Mouse (Mus musculus) ES-Bruce4 (cell line): ENCODE results near the gene Plgrkt. TPM values are rescaled to one million over a fixed set of nuclear protein-coding genes. Genes with fewer than 3 reads are reported as not detected.

ENCODE experiments used
- H3K27ac ChIP-seq: 2 replicates; pipeline ENCODE4 v1.5.1; 2012; ENCODE audit warnings: low read length, inconsistent platforms; ENCODE audit not compliant: insufficient read depth
- H3K27me3 ChIP-seq: 2 replicates; pipeline ENCODE4 v1.6.1; 2012; ENCODE audit warnings: mild to moderate bottlenecking, low read length, inconsistent platforms; ENCODE audit not compliant: control insufficient read depth, poor library complexity, insufficient read depth, severe bottlenecking
- H3K36me3 ChIP-seq: 2 replicates; pipeline ENCODE4 v1.6.1; 2012; ENCODE audit warnings: inconsistent platforms, mild to moderate bottlenecking, low read length, moderate library complexity; ENCODE audit not compliant: control insufficient read depth, poor library complexity, insufficient read depth, severe bottlenecking
- H3K4me1 ChIP-seq: one replicate; pipeline ENCODE4 v1.8.1; 2011; ENCODE audit warnings: low read length; ENCODE audit not compliant: control insufficient read depth, insufficient read depth
- H3K4me3 ChIP-seq: 2 replicates; pipeline ENCODE4 v1.5.1; 2011; ENCODE audit warnings: low read depth, mild to moderate bottlenecking, low read length
- H3K9ac ChIP-seq: 2 replicates; pipeline ENCODE4 v1.6.1; 2012; ENCODE audit warnings: low read depth, mild to moderate bottlenecking, inconsistent platforms; ENCODE audit not compliant: poor library complexity, severe bottlenecking
- H3K9me3 ChIP-seq: replicated peaks from 2 replicates; pipeline ENCODE4 v1.6.1; 2012; ENCODE audit warnings: mild to moderate bottlenecking, low read length, inconsistent platforms; ENCODE audit not compliant: control insufficient read depth, poor library complexity, insufficient read depth, severe bottlenecking
- CTCF ChIP-seq: IDR thresholded peaks from one replicate; pipeline ENCODE4 v1.8.1; 2011; ENCODE audit warnings: low read depth, low read length
- EP300 ChIP-seq: IDR thresholded peaks from 2 replicates; pipeline ENCODE4 v1.6.1; 2011; ENCODE audit warnings: low read depth, low read length; ENCODE audit not compliant: insufficient read depth
- POLR2A ChIP-seq: IDR thresholded peaks from one replicate; pipeline ENCODE4 v1.8.1; 2011; ENCODE audit warnings: low read length; ENCODE audit not compliant: insufficient read depth
- polyA plus RNA-seq: library from polyadenylated mRNA; stranded (reverse); fragments of >200 nt; gene quantifications from 2 replicates; pipeline ENCODE4 v1.2.4, GENCODE M21; 2011; ENCODE audit warnings: low read depth; ENCODE audit not compliant: missing spikeins, insufficient read depth, insufficient read length

The Plgrkt gene
- polyA plus RNA-seq, 1 experiment = 35.8 TPM

DNA sequence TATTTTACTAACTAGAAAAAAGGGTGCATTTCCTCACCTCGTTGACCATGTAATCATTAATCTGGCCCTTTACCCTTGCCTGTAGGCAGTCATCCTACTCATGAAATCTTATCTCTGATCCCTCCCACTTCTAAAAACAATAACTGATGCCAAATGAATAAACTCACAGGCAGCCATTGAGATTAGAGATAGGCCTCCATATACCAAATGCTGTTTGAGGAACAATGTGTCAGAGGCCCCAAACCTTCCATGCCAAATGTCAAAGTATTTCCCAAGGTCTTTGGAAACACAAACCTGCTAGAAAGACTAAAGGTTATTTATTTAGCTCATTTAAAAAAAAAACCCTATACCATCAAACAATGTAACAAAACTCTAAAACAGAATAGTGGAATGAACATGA, 29.2 kb upstream of the Plgrkt start:
- Histone ChIP-seq H3K9ac (no peak overlapping the region), H3K4me3 (no peak overlapping the region), H3K36me3 (no peaks in the 10 kb centered on the region), H3K27ac (no peak overlapping the region), H3K9me3 (peaks cover 7% of the 10 kb centered on the region; the same call in 1 of the 2 replicates), H3K27me3 (no peaks in the 10 kb centered on the region), H3K4me1 (no peaks in the 10 kb centered on the region)
- TF ChIP-seq EP300 (no peak), CTCF (no peak), POLR2A (no peak)

GRCm38 (mm10) chr19:29394721-29395120, 27.5 kb upstream of the Plgrkt start:
- Histone ChIP-seq H3K36me3 (no peaks in the 10 kb centered on the region), H3K9ac (no peak overlapping the region)

DNA sequence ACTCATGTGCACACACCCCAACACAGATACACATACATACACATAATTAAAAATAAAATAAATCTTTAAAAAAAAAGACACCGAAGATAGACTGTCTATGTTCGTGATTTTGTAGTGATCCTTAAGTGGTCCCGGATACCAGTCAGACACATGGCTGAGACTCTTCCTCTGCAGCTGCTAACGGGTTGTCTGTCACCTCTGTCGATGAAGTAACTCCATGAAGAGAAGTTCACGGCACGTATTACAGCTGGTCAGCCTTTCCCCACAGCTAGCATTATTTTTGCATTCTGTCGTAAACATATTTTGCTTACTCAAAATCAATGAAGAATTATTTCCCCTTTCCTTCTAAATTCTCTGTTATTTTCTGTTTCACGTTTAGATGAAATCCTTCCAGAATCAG, 26.1 kb upstream of the Plgrkt start:
- Histone ChIP-seq H3K4me3 (no peak overlapping the region), H3K27me3 (no peaks in the 10 kb centered on the region), H3K9me3 (peaks cover 7% of the 10 kb centered on the region; the same call in 1 of the 2 replicates), H3K27ac (no peak overlapping the region), H3K36me3 (no peaks in the 10 kb centered on the region), H3K4me1 (no peaks in the 10 kb centered on the region), H3K9ac (no peak overlapping the region)
- TF ChIP-seq POLR2A (no peak), EP300 (no peak), CTCF (no peak)

More at GRCm38 (mm10) chr19:29394721-29395120, 27.5 kb upstream of the Plgrkt start:
- no peak overlapping the region for H3K4me3 ChIP-seq
- H3K27ac ChIP-seq = no peak overlapping the region
- peaks cover 7% of the 10 kb centered on the region; the same call in 1 of the 2 replicates for H3K9me3 ChIP-seq
- no peak for TF ChIP-seq CTCF
- TF ChIP-seq EP300 = no peak
- no peak for TF ChIP-seq POLR2A
- H3K27me3 ChIP-seq = no peaks in the 10 kb centered on the region
- H3K4me1 ChIP-seq = no peaks in the 10 kb centered on the region

DNA sequence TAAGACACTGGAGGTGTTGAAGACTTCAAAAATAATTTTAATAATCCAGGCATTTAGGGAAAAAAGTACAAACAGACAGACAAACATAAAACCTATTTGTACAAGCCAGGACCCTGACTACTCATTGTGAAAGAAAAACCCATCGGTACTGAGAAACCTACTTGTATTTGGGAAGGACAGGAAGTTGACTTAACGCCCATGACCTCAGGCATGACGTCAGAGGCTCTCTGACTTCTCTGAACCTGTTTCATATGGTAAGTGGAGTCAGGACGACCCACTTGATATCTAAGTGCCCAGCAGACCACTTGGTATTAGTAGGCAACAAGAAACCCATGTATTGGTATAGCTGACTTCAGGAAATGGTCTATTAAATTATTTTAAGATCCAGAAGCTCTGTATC, 24.1 kb upstream of the Plgrkt start:
- no peaks in the 10 kb centered on the region for H3K36me3 ChIP-seq
- no peak overlapping the region for H3K9ac ChIP-seq
- no peak overlapping the region for H3K27ac ChIP-seq
- no peaks in the 10 kb centered on the region for H3K4me1 ChIP-seq
- H3K27me3 ChIP-seq = no peaks in the 10 kb centered on the region
- no peak for TF ChIP-seq CTCF
- TF ChIP-seq POLR2A = no peak
- no peaks in the 10 kb centered on the region for H3K9me3 ChIP-seq
- H3K4me3 ChIP-seq = no peak overlapping the region

GRCm38 (mm10) chr19:29390483-29390882, 23.3 kb upstream of the Plgrkt start:
- H3K9ac ChIP-seq = no peak overlapping the region
- H3K27me3 ChIP-seq = no peaks in the 10 kb centered on the region
- no peaks in the 10 kb centered on the region for H3K9me3 ChIP-seq
- no peaks in the 10 kb centered on the region for H3K4me1 ChIP-seq
- TF ChIP-seq POLR2A (no peak), CTCF (no peak), EP300 (no peak)
- H3K27ac ChIP-seq = no peak overlapping the region
- H3K4me3 ChIP-seq = no peak overlapping the region
- H3K36me3 ChIP-seq = no peaks in the 10 kb centered on the region

DNA sequence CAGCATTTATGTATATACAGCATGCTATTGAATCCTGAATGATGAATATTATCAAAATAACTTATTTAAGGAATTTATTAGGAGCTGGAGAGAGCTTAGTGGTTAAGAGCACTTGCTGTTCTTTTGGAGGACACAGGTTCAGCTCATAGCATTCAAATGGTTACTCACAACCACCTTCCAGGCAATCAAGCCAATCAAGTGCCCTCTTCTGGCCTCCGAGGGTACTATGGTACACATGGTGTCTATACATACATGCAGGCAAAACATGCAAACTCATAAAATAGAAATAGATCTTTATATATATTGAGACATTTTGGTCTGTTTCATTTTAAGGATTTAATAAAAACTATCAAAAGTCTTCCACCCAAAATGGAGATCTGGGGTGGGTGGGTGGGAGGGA, 21.6 kb upstream of the Plgrkt start:
- no peaks in the 10 kb centered on the region for H3K4me1 ChIP-seq
- H3K27me3 ChIP-seq = no peaks in the 10 kb centered on the region
- H3K27ac ChIP-seq = no peak overlapping the region
- TF ChIP-seq EP300 (no peak), CTCF (no peak), POLR2A (no peak)
- H3K4me3 ChIP-seq = no peak overlapping the region
- H3K36me3 ChIP-seq = no peaks in the 10 kb centered on the region
- no peaks in the 10 kb centered on the region for H3K9me3 ChIP-seq
- no peak overlapping the region for H3K9ac ChIP-seq
